Mouse (Mus musculus) CH12.LX (cell line): Measurements from ENCODE around the gene Slc10a2. TPM values are rescaled to one million over a fixed set of nuclear protein-coding genes. Genes with fewer than 3 reads are reported as not detected.

Experiments used
- DNase-seq: peaks from one replicate; pipeline ENCODE4 v3.0.0-alpha.2; 2013; ENCODE audit errors: extremely low read depth
- H3K27ac ChIP-seq: 2 replicates; pipeline ENCODE4 v1.5.1; 2012; ENCODE audit warnings: low read depth, mild to moderate bottlenecking, control low read depth, moderate library complexity; ENCODE audit not compliant: insufficient read depth
- H3K27me3 ChIP-seq: replicated peaks from 2 replicates; pipeline ENCODE3; 2012; ENCODE audit warnings: inconsistent platforms
- H3K36me3 ChIP-seq, 2 experiments: replicated peaks in 1 of 2; 2 replicates each; pipeline versions ENCODE3 to v1.6.1; 2012; ENCODE audit warnings: inconsistent platforms in 1 of 2, low read length in 1 of 2, mild to moderate bottlenecking in 1 of 2, mixed read lengths in 1 of 2, moderate library complexity in 1 of 2; ENCODE audit not compliant: control insufficient read depth in 1 of 2, insufficient read depth in 1 of 2
- H3K4me1 ChIP-seq, 2 experiments: 2 replicates each; pipeline ENCODE4 v1.6.1; 2012; ENCODE audit warnings: inconsistent platforms in 1 of 2, moderate library complexity in 1 of 2; ENCODE audit not compliant: insufficient read depth in 2 of 2, control insufficient read depth in 1 of 2
- H3K4me2 ChIP-seq: 2 replicates; pipeline ENCODE4 v1.6.1; 2012; ENCODE audit warnings: low read depth, mild to moderate bottlenecking, control low read depth; ENCODE audit not compliant: poor library complexity, insufficient read depth, severe bottlenecking
- H3K4me3 ChIP-seq, 3 experiments: fragments of 150-350 bp in 1 of 3; sonication (generic) in 1 of 3; replicated peaks in 1 of 3; 2 replicates each; pipeline versions ENCODE3 to v1.5.1; 2011 to 2012; ENCODE audit warnings: low read depth in 2 of 3, low read length in 2 of 3, mild to moderate bottlenecking in 2 of 3, moderate library complexity in 2 of 3, control low read depth in 1 of 3, improper control_type of control experiment in 1 of 3, inconsistent platforms in 1 of 3, mixed read lengths in 1 of 3; ENCODE audit not compliant: poor library complexity in 1 of 3
- H3K79me2 ChIP-seq: replicated peaks from 2 replicates; pipeline ENCODE4 v1.6.1; 2012; ENCODE audit warnings: mild to moderate bottlenecking, moderate library complexity; ENCODE audit not compliant: control insufficient read depth, poor library complexity, insufficient read depth, severe bottlenecking; ENCODE audit errors: extremely low read depth
- H3K9ac ChIP-seq: 2 replicates; pipeline ENCODE4 v1.6.1; 2012; ENCODE audit warnings: low read depth, mild to moderate bottlenecking, control low read depth, moderate library complexity; ENCODE audit not compliant: insufficient read depth
- H3K9me3 ChIP-seq: replicated peaks from 2 replicates; pipeline ENCODE3; 2012; ENCODE audit warnings: low read length, inconsistent platforms, mixed read lengths
- BHLHE40 ChIP-seq: IDR thresholded peaks from 2 replicates; pipeline ENCODE4 v1.6.1; 2011; ENCODE audit warnings: mild to moderate bottlenecking, low read depth, low read length, improper control_type of control experiment
- ETS1 ChIP-seq: conservative IDR thresholded peaks from 2 replicates; pipeline ENCODE4 v1.6.1; 2012; ENCODE audit warnings: low read depth, mild to moderate bottlenecking, inconsistent platforms, low read length, improper control_type of control experiment, moderate library complexity
- IRF4 ChIP-seq: IDR thresholded peaks from 2 replicates; pipeline ENCODE4 v1.6.1; 2014; ENCODE audit warnings: low read depth, mild to moderate bottlenecking, inconsistent platforms, low read length, improper control_type of control experiment
- JUND ChIP-seq: conservative IDR thresholded peaks from 2 replicates; pipeline ENCODE4 v1.6.1; 2011; ENCODE audit warnings: low read depth, low read length, improper control_type of control experiment
- MAX ChIP-seq: IDR thresholded peaks from 2 replicates; pipeline ENCODE4 v1.6.1; 2011; ENCODE audit warnings: low read length, improper control_type of control experiment
- MAZ ChIP-seq: IDR thresholded peaks from 2 replicates; pipeline ENCODE4 v1.6.1; 2012; ENCODE audit warnings: low read depth, mild to moderate bottlenecking, inconsistent platforms, low read length, improper control_type of control experiment, moderate library complexity
- MEF2A ChIP-seq: IDR thresholded peaks from 2 replicates; pipeline ENCODE4 v1.6.1; 2014; ENCODE audit warnings: low read depth, mild to moderate bottlenecking, inconsistent platforms, low read length, improper control_type of control experiment, borderline replicate concordance
- MYC ChIP-seq: IDR thresholded peaks from 2 replicates; pipeline ENCODE4 v1.6.1; 2011; ENCODE audit warnings: low read depth, mild to moderate bottlenecking, improper control_type of control experiment, low read length
- NELFE ChIP-seq: IDR thresholded peaks from 2 replicates; pipeline ENCODE4 v1.6.1; 2011; ENCODE audit warnings: low read depth, low read length, improper control_type of control experiment
- PAX5 ChIP-seq: IDR thresholded peaks from 2 replicates; pipeline ENCODE4 v1.6.1; 2012; ENCODE audit warnings: low read length, inconsistent platforms, mixed read lengths
- POLR2AphosphoS2 ChIP-seq: IDR thresholded peaks from 2 replicates; pipeline ENCODE4 v1.6.1; 2011; ENCODE audit warnings: low read depth, low read length, improper control_type of control experiment
- RCOR1 ChIP-seq: conservative IDR thresholded peaks from 2 replicates; pipeline ENCODE4 v1.6.1; 2012; ENCODE audit warnings: low read depth, mild to moderate bottlenecking, inconsistent platforms, low read length, improper control_type of control experiment
- SMC3 ChIP-seq: IDR thresholded peaks from 2 replicates; pipeline ENCODE4 v1.6.1; 2011; ENCODE audit warnings: low read depth, low read length, improper control_type of control experiment
- TCF12 ChIP-seq: IDR thresholded peaks from 2 replicates; pipeline ENCODE4 v1.6.1; 2014; ENCODE audit warnings: low read depth, mild to moderate bottlenecking, inconsistent platforms, low read length, improper control_type of control experiment
- UBTF ChIP-seq: IDR thresholded peaks from 2 replicates; pipeline ENCODE4 v1.6.1; 2012; ENCODE audit warnings: low read depth, mild to moderate bottlenecking, inconsistent platforms, low read length, improper control_type of control experiment, moderate library complexity
- USF1 ChIP-seq: IDR thresholded peaks from 2 replicates; pipeline ENCODE4 v1.6.1; 2014; ENCODE audit warnings: low read depth, mild to moderate bottlenecking, inconsistent platforms, low read length, improper control_type of control experiment
- USF2 ChIP-seq: conservative IDR thresholded peaks from 2 replicates; pipeline ENCODE4 v1.6.1; 2011; ENCODE audit warnings: low read depth, low read length, improper control_type of control experiment
- ZC3H11A ChIP-seq: IDR thresholded peaks from 2 replicates; pipeline ENCODE4 v1.6.1; 2012; ENCODE audit warnings: low read depth, mild to moderate bottlenecking, inconsistent platforms, low read length, improper control_type of control experiment
- dilution Hi-C: fragments of 300-500 bp; cut with MboI; formaldehyde crosslinking; loops from 2 replicates; pipeline ENCODE4 v1.14.3; 2020; ENCODE audit warnings: low sequenced_read_pairs; ENCODE audit not compliant: extremely low pct_unique_long_range_greater_than_20kb, extremely low pct_ligation_motif_present
- in situ Hi-C: fragments of 300-500 bp; cut with MboI; formaldehyde crosslinking; loops from 3 replicates; pipeline ENCODE4 v1.14.3; 2019; ENCODE audit warnings: low sequenced_read_pairs, low pct_ligation_motif_present, low pct_unique_long_range_greater_than_20kb, mixed read lengths
- polyA plus RNA-seq: library from polyadenylated mRNA; unstranded; fragments of >175 nt; gene quantifications from 2 replicates; pipeline ENCODE4 v1.2.1, GENCODE M21; 2012; ENCODE audit warnings: low read depth; ENCODE audit not compliant: insufficient read length
- total RNA-seq, 2 experiments: library from RNA; depleted of rRNA; stranded (reverse); fragments of 300-350 nt in 1 of 2; fragments of >200 nt in 1 of 2; gene quantifications; 2 replicates each; pipeline ENCODE4 v1.2.3; 2012 to 2014

The Slc10a2 gene
- total RNA-seq (2012; rRNA removed) (not detected in 2 replicates), total RNA-seq (2014; rRNA removed) (not detected in 2 replicates), polyA plus RNA-seq (not detected in 2 replicates)

DNA sequence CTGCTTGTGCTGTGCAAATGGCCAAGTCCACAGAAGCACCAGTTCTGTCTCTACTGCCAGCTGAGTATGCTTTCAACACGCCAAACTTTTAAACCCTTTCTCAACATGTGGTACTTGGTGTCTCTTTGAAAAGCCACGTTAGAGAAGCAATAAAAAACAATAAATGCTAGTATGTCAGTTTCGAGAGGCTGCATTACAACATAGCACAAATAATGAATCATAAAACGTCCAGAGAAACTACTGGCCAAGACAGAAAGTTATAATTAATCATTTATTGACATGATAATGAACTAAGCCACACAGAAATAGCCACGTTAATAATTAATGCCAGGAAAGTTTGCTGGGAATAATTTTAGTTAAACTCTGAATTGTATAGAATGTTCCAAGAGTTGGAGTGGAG lies at the start of gene Slc10a2:
Gene Slc10a2 (minus strand): TSS at position 166 of the 400 bp plus-strand sequence.
- Histone ChIP-seq H3K27me3 (no peaks in the 10 kb centered on the region), H3K4me3 (no peak within 1 kb of the TSS), H3K79me2 (no peaks in the 10 kb centered on the region), H3K4me1 (no peaks in the 10 kb centered on the region), H3K36me3 (no peaks in the 10 kb centered on the region), H3K9me3 (no peaks in the 10 kb centered on the region), H3K27ac (no peak within 1 kb of the TSS), H3K9ac (no peak within 1 kb of the TSS), H3K4me2 (no peak within 1 kb of the TSS)
- no peak for DNase-seq
- TF ChIP-seq TCF12: no peak
- no peak for TF ChIP-seq USF2
- no peak for TF ChIP-seq JUND
- no peak for TF ChIP-seq USF1
- TF ChIP-seq UBTF: no peak
- no peak for TF ChIP-seq MAZ
- TF ChIP-seq PAX5: no peak
- no peak for TF ChIP-seq MAX
- TF ChIP-seq MEF2A: no peak
- no peak for TF ChIP-seq NELFE
- TF ChIP-seq POLR2AphosphoS2: no peak
- no peak for TF ChIP-seq ZC3H11A
- TF ChIP-seq MYC: no peak
- no peak for TF ChIP-seq BHLHE40
- no peak for TF ChIP-seq ETS1
- no peak for TF ChIP-seq SMC3
- no peak for TF ChIP-seq IRF4
- in situ Hi-C loops: no loop called here
- dilution Hi-C loops: no loop called here

DNA sequence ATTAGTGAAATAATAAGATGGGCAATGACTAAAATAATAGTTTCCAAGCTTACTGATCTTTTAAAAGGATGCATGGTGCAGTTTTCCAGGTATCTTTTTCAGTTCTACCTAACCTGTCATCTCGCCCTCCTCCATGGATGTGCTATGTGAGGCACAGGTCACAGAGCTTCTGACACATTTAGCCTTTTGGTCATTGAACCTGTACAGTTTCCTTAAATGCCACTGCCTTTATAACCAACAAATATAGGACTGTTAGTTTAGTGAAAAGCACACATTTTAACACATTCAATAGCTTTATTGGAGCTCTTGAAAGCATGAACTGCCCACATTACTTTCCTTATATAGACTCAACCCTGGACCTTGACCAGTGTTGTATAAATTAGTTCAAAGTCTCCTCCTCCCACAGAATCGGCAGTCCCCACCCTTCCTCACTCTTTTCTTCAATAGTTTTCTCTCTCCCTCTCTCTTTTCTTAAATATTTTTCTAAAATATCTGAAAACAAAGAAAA lies 24.2 kb upstream of the Slc10a2 start:
- Histone ChIP-seq H3K4me3 (no peak overlapping the region), H3K4me2 (no peak overlapping the region), H3K27me3 (peaks cover 2% of the 10 kb centered on the region), H3K9me3 (no peaks in the 10 kb centered on the region), H3K79me2 (no peaks in the 10 kb centered on the region), H3K36me3 (no peaks in the 10 kb centered on the region), H3K9ac (no peak overlapping the region), H3K4me1 (no peaks in the 10 kb centered on the region), H3K27ac (no peak overlapping the region)
- no peak for TF ChIP-seq RCOR1
- no peak for DNase-seq
- dilution Hi-C loops (no loop called here), in situ Hi-C loops (no loop called here)
